Mouse (Mus musculus): ENCODE data around the gene Slc5a4b.
A peak's percentile ranks its signal among the peaks of the same experiment; 100 is the strongest.

The Slc5a4b gene

GRCm38 (mm10) chr10:76036962-76037361, 73.8 kb downstream of the Slc5a4b start:
- no peak for DNase-seq (ENCODE audit: low spot score in 2 of 2)

GRCm38 (mm10) chr10:76035277-76035676, 75.5 kb downstream of the Slc5a4b start:
- DNase-seq (ENCODE audit: low spot score in 2 of 2), result no peak

GRCm38 (mm10) chr10:76034001-76034600, 76.7 kb downstream of the Slc5a4b start:
- no peak for DNase-seq (ENCODE audit: low spot score in 2 of 2)

GRCm38 (mm10) chr10:76033119-76033455, 77.7 kb downstream of the Slc5a4b start:
- DNase-seq (ENCODE audit: low spot score in 2 of 2), result no peak

GRCm38 (mm10) chr10:76032402-76033118, 78.2 kb downstream of the Slc5a4b start, which contains the start of gene Zfp280b:
Gene Zfp280b (plus strand): TSS chr10:76032650.
- peak; percentile 90 to 95 for DNase-seq (ENCODE audit: low spot score in 2 of 2)

GRCm38 (mm10) chr10:76031511-76032401, 79.0 kb downstream of the Slc5a4b start:
- no peak for DNase-seq (ENCODE audit: low spot score in 2 of 2)

GRCm38 (mm10) chr10:76030496-76030895, 80.3 kb downstream of the Slc5a4b start:
- DNase-seq (ENCODE audit: low spot score in 2 of 2), result no peak

GRCm38 (mm10) chr10:76029276-76029675, 81.5 kb downstream of the Slc5a4b start:
- no peak for DNase-seq (ENCODE audit: low spot score in 2 of 2)

- DNase-seq (ENCODE audit: low spot score in 2 of 2), result no peak
Observed at GRCm38 (mm10) chr10:76028396-76028795, 82.4 kb downstream of the Slc5a4b start.

GRCm38 (mm10) chr10:76028016-76028366, 82.8 kb downstream of the Slc5a4b start:
- DNase-seq (ENCODE audit: low spot score in 2 of 2), result no peak

GRCm38 (mm10) chr10:76027127-76028015, 83.4 kb downstream of the Slc5a4b start:
- no peak for DNase-seq (ENCODE audit: low spot score in 2 of 2)

- no peak for DNase-seq (ENCODE audit: low spot score in 2 of 2)
Observed at GRCm38 (mm10) chr10:76025470-76026190, 85.1 kb downstream of the Slc5a4b start.

GRCm38 (mm10) chr10:76023921-76024320, 86.8 kb downstream of the Slc5a4b start:
- no peak for DNase-seq (ENCODE audit: low spot score in 2 of 2)

- DNase-seq (ENCODE audit: low spot score in 2 of 2), result no peak
Observed at GRCm38 (mm10) chr10:76021728-76022127, 89.0 kb downstream of the Slc5a4b start.

- no peak for DNase-seq (ENCODE audit: low spot score in 2 of 2)
Observed at GRCm38 (mm10) chr10:76016886-76017285, 93.9 kb downstream of the Slc5a4b start.

- no peak for DNase-seq (ENCODE audit: low spot score in 2 of 2)
Observed at GRCm38 (mm10) chr10:76012922-76013321, 97.8 kb downstream of the Slc5a4b start.

GRCm38 (mm10) chr10:76009812-76010211, 100.9 kb downstream of the Slc5a4b start:
- DNase-seq (ENCODE audit: low spot score in 2 of 2), result no peak

All from urinary bladder, postnatal 4 days (tissue).